In the genomic region with DNA sequence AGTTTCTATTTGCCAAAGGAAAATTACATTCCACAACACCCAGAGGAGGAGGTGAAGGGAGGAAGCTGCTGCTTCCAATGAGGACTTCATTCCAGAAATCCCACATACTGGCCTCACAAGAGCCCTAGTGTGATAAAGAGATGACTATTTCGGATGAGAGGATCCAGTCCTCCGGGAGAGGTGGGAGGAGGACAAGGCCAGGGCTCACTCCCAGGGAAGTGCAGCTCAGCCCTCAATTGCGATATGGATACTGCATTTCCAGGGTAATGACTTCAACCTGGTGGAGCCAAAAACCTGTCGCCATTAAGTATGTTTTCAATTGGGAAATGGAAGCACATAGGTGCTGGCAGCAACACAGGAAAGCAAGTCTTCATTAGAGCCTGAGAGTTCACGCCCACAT, we compare ENCODE assay signal across 12 mouse cellular contexts.
DNase-seq lines count a peak whose midpoint lies in the region; ATAC-seq and TF ChIP-seq lines count a peak whose summit lies in the region.
"Had no signal": no experiment of that assay in that cellular context is flagged by ENCODE, and none has a peak within 500 bp of the region (broad histone marks: within the 10 kb centered on the region; RNA-seq: fewer than 3 reads in every experiment).

No protein-coding gene starts in this region.

- H3K27ac ChIP-seq in embryonic facial prominence, embryonic 15.5 days (replicated peaks): peak overlapping the region; percentile 28; the same call in 1 of the 2 replicates
- no peak overlapping the region for H3K27ac ChIP-seq in thymus, adult 2 months (ENCODE audit: control insufficient read depth, insufficient read depth, low read length)
- no peak overlapping the region for H3K27ac ChIP-seq in midbrain, embryonic 15.5 days
- H3K27ac ChIP-seq: hindbrain, postnatal 0 days had no signal

- H3K9me3 ChIP-seq in embryonic facial prominence, embryonic 15.5 days (replicated peaks): no peaks in the 10 kb centered on the region
- H3K9me3 ChIP-seq in midbrain, embryonic 15.5 days: no peaks in the 10 kb centered on the region

- no peak for TF ChIP-seq CTCF in thymus, adult 2 months (IDR thresholded peaks at IDR 0.05; ENCODE audit: borderline replicate concordance, control insufficient read depth, extremely low read depth, insufficient read depth, low read length, poor library complexity)

- H3K4me3 ChIP-seq in embryonic facial prominence, embryonic 15.5 days (replicated peaks): no peak overlapping the region
- no peak overlapping the region for H3K4me3 ChIP-seq in thymus, adult 2 months (ENCODE audit: control insufficient read depth, insufficient read depth, low read length)
- H3K4me3 ChIP-seq in midbrain, embryonic 15.5 days: no peak overlapping the region
- H3K4me3 ChIP-seq: myocyte had no signal

- H3K36me3 ChIP-seq in embryonic facial prominence, embryonic 15.5 days: no peaks in the 10 kb centered on the region
- H3K36me3 ChIP-seq in thymus, adult 2 months (ENCODE audit: control insufficient read depth, insufficient read depth, low read length): no peaks in the 10 kb centered on the region
- H3K36me3 ChIP-seq in midbrain, embryonic 15.5 days (replicated peaks): no peaks in the 10 kb centered on the region

- peak; percentile 16 for DNase-seq in kidney, postnatal 10 days
- no peak for DNase-seq in kidney, postnatal 25 days
- DNase-seq in gastrocnemius, adult 8-10 months (ENCODE audit: low spot score in 2 of 2): peak; percentile 18 to 20
- peak; percentile 20 for DNase-seq in heart, postnatal 4 days
- no peak for DNase-seq in thymus, adult 2 months
- DNase-seq: forebrain, postnatal 0 days; liver had no signal

- no peaks in the 10 kb centered on the region for H3K27me3 ChIP-seq in embryonic facial prominence, embryonic 15.5 days
- H3K27me3 ChIP-seq in thymus, adult 2 months (ENCODE audit: control insufficient read depth, insufficient read depth, low read length): no peaks in the 10 kb centered on the region
- H3K27me3 ChIP-seq in midbrain, embryonic 15.5 days (replicated peaks): 0 out of 2 replicates have a peak, but pooled peaks cover 3% of the 10 kb centered on the region

- WGBS in embryonic facial prominence, embryonic 15.5 days: 57% methylated on average over 5 of the region's 5 CpGs
- WGBS in thymus, adult 2 months: 93% methylated on average over 5 of the region's 5 CpGs
- 86% methylated on average over 5 of the region's 5 CpGs for WGBS in midbrain, embryonic 15.5 days

- H3K4me1 ChIP-seq in embryonic facial prominence, embryonic 15.5 days: no peaks in the 10 kb centered on the region; the same call in 1 of the 2 replicates
- no peaks in the 10 kb centered on the region for H3K4me1 ChIP-seq in thymus, adult 2 months (replicated peaks; ENCODE audit: control insufficient read depth, insufficient read depth, low read length)
- peaks cover 3% of the 10 kb centered on the region; the same call in 1 of the 2 replicates for H3K4me1 ChIP-seq in midbrain, embryonic 15.5 days

- ATAC-seq in embryonic facial prominence, embryonic 15.5 days (ENCODE audit: insufficient number of reproducible peaks, low FRiP score, low TSS enrichment, low read depth): peak; percentile 60; the same call in 1 of the 2 replicates
- ATAC-seq in midbrain, embryonic 15.5 days (replicated peaks): no peak
- ATAC-seq: activated CD4-positive, CD25-positive, alpha-beta regulatory T cell, adult 4 months; forebrain, postnatal 0 days; hindbrain, postnatal 0 days had no signal

- TF ChIP-seq POLR2A in thymus, adult 2 months (IDR thresholded peaks at IDR 0.05; ENCODE audit: control insufficient read depth, extremely low read depth, insufficient read depth, low read length, poor library complexity): no peak

- H3K9ac ChIP-seq in embryonic facial prominence, embryonic 15.5 days: no peak overlapping the region
- no peak overlapping the region for H3K9ac ChIP-seq in midbrain, embryonic 15.5 days
- H3K9ac ChIP-seq: forebrain, postnatal 0 days had no signal

- no peak overlapping the region for H3K4me2 ChIP-seq in embryonic facial prominence, embryonic 15.5 days (replicated peaks)
- H3K4me2 ChIP-seq in midbrain, embryonic 15.5 days: no peak overlapping the region

Comparison
In these comparisons a context has a peak if more than half of its experiments do, and no peak if none do; other contexts are left out.
1. DNase-seq: peak in kidney, postnatal 10 days (single experiment), gastrocnemius, adult 8-10 months (2 of 2) and heart, postnatal 4 days (single experiment); none in kidney, postnatal 25 days (0 of 2) and thymus, adult 2 months (single experiment).